Mouse (Mus musculus): ENCODE measurements around the gene Tnc. TPM values are rescaled to one million over a fixed set of nuclear protein-coding genes. Genes with fewer than 3 reads are reported as not detected.

Gene Tnc
- polyA plus RNA-seq (2015; fragmentation: Nextera tagmentation; extraction: Ambion mirVana), result 2.5 and 3.2 TPM in 2 replicates

DNA sequence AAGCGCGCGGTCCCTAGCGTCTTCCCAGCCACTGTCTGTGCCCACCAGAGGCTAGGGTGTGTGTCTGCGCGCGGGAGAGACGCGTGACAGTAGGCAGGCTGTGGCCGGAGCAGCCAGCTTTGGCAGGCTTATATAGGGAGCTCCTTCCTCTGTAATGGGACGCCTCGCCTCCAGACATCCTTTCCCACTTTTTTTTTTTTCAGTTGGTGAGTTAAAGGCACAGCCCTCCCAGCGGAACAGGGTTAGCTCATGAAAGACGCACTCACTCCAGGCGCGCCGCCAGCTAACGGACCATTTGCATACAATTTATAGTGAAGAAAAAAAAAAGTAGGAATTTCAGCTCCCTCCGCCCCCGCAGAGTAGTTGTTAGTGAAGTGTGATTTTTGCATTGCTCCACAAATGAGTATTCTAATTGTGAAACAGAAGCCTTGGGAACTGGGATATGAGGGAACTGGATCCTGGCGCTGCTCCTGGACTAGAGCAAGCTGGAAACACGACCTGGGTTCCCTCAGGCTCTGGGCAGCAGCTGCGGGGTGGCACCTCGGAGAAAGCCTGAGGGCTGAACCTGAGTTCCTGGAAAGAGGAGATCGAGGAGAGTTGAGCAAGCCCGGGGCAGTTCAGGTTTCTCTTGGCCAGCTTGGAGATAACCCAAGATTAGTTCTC lies at the start of gene Tnc:
Tnc (minus strand) TSS at position 185 of the 663 bp plus-strand sequence.
- no peak within 1 kb of the TSS for H3K27ac ChIP-seq (replicated peaks)
- ATAC-seq (ENCODE audit: insufficient read depth), result no peak
- H3K9me3 ChIP-seq (replicated peaks), result no peaks in the 10 kb centered on the region
- H3K27me3 ChIP-seq, result peaks cover 22% of the 10 kb centered on the region
- no peak within 1 kb of the TSS for H3K9ac ChIP-seq
- H3K36me3 ChIP-seq (replicated peaks), result no peaks in the 10 kb centered on the region
- no peaks in the 10 kb centered on the region for H3K4me1 ChIP-seq (replicated peaks)
- H3K4me3 ChIP-seq (replicated peaks), result peak within 1 kb of the TSS; percentile 8; the same call in 1 of the 2 replicates
- WGBS (ENCODE audit: insufficient replicate concordance), result 1% methylated on average over 26 of the region's 26 CpGs
- H3K4me2 ChIP-seq, result no peak within 1 kb of the TSS; the same call in 1 of the 2 replicates

GRCm38 (mm10) chr4:64094221-64094620 lies 47.4 kb upstream of the Tnc start:
- no peak overlapping the region for H3K27ac ChIP-seq (replicated peaks)
- no peaks in the 10 kb centered on the region for H3K27me3 ChIP-seq
- no peak overlapping the region for H3K4me2 ChIP-seq
- H3K9me3 ChIP-seq (replicated peaks), result no peaks in the 10 kb centered on the region
- H3K4me1 ChIP-seq (replicated peaks), result no peaks in the 10 kb centered on the region
- ATAC-seq (ENCODE audit: insufficient read depth), result no peak
- no peak overlapping the region for H3K4me3 ChIP-seq (replicated peaks)
- 65% methylated on average over 5 of the region's 5 CpGs for WGBS (ENCODE audit: insufficient replicate concordance)
- H3K9ac ChIP-seq, result no peak overlapping the region
- no peaks in the 10 kb centered on the region for H3K36me3 ChIP-seq (replicated peaks)

GRCm38 (mm10) chr4:64092857-64093256 lies 46.0 kb upstream of the Tnc start:
- no peak overlapping the region for H3K9ac ChIP-seq
- H3K4me1 ChIP-seq (replicated peaks), result no peaks in the 10 kb centered on the region
- ATAC-seq (ENCODE audit: insufficient read depth), result no peak
- no peaks in the 10 kb centered on the region for H3K27me3 ChIP-seq
- no peak overlapping the region for H3K27ac ChIP-seq (replicated peaks)
- H3K9me3 ChIP-seq (replicated peaks), result no peaks in the 10 kb centered on the region
- no peak overlapping the region for H3K4me3 ChIP-seq (replicated peaks)
- H3K4me2 ChIP-seq, result no peak overlapping the region
- H3K36me3 ChIP-seq (replicated peaks), result no peaks in the 10 kb centered on the region
- WGBS (ENCODE audit: insufficient replicate concordance), result 21% methylated on average over 1 of the region's 1 CpGs

DNA sequence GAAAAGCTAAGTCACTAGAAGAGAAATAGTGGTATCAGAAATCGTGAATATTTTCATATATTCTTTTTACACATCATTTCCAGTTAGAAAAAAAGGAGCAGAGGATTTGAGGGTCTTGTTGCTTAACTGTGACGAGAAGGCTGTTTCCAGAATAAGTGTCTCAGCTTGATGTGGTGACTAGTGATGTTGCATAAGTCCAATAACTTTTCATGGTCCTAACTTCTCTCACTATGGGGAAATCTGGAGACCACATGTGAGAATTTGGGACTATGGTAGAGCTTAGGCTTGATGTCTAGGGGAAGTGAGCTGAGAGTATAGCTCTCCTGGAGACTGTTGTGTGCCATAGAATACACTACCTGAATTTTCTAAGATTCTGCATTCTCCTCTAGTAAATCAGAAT lies 42.6 kb upstream of the Tnc start:
- no peak overlapping the region for H3K4me3 ChIP-seq (replicated peaks)
- H3K4me2 ChIP-seq, result no peak overlapping the region
- H3K9me3 ChIP-seq (replicated peaks), result 0 out of 2 replicates have a peak, but pooled peaks cover 3% of the 10 kb centered on the region
- H3K36me3 ChIP-seq (replicated peaks), result no peaks in the 10 kb centered on the region
- no peak for ATAC-seq (ENCODE audit: insufficient read depth)
- no peaks in the 10 kb centered on the region for H3K27me3 ChIP-seq
- no peak overlapping the region for H3K9ac ChIP-seq
- H3K4me1 ChIP-seq (replicated peaks), result no peaks in the 10 kb centered on the region
- WGBS (ENCODE audit: insufficient replicate concordance), result 37% methylated on average over 2 of the region's 2 CpGs
- H3K27ac ChIP-seq (replicated peaks), result no peak overlapping the region

GRCm38 (mm10) chr4:64087675-64088074 lies 40.9 kb upstream of the Tnc start:
- ATAC-seq (ENCODE audit: insufficient read depth), result no peak
- Histone ChIP-seq H3K27me3 (no peaks in the 10 kb centered on the region), H3K9me3 (replicated peaks) (0 out of 2 replicates have a peak, but pooled peaks cover 3% of the 10 kb centered on the region), H3K27ac (replicated peaks) (no peak overlapping the region), H3K9ac (no peak overlapping the region), H3K4me1 (replicated peaks) (no peaks in the 10 kb centered on the region), H3K4me3 (replicated peaks) (no peak overlapping the region), H3K36me3 (replicated peaks) (no peaks in the 10 kb centered on the region), H3K4me2 (no peak overlapping the region)
- 55% methylated on average over 2 of the region's 2 CpGs for WGBS (ENCODE audit: insufficient replicate concordance)

- Histone ChIP-seq H3K4me3 (replicated peaks) (no peak overlapping the region), H3K9ac (no peak overlapping the region), H3K9me3 (replicated peaks) (0 out of 2 replicates have a peak, but pooled peaks cover 3% of the 10 kb centered on the region), H3K4me2 (no peak overlapping the region), H3K4me1 (replicated peaks) (no peaks in the 10 kb centered on the region), H3K27ac (replicated peaks) (no peak overlapping the region), H3K27me3 (no peaks in the 10 kb centered on the region), H3K36me3 (replicated peaks) (no peaks in the 10 kb centered on the region)
- ATAC-seq (ENCODE audit: insufficient read depth), result peak; percentile 37; the same call in 1 of the 2 replicates
- WGBS (ENCODE audit: insufficient replicate concordance), result 61% methylated on average over 1 of the region's 1 CpGs
Measured at GRCm38 (mm10) chr4:64085993-64086567, 39.3 kb upstream of the Tnc start.

- no peaks in the 10 kb centered on the region for H3K4me1 ChIP-seq (replicated peaks)
- WGBS (ENCODE audit: insufficient replicate concordance), result 38% methylated on average over 5 of the region's 5 CpGs
- ATAC-seq (ENCODE audit: insufficient read depth), result no peak
- H3K36me3 ChIP-seq (replicated peaks), result no peaks in the 10 kb centered on the region
- H3K27me3 ChIP-seq, result no peaks in the 10 kb centered on the region
- H3K4me3 ChIP-seq (replicated peaks), result no peak overlapping the region
- no peak overlapping the region for H3K4me2 ChIP-seq
- no peak overlapping the region for H3K27ac ChIP-seq (replicated peaks)
- H3K9me3 ChIP-seq (replicated peaks), result 0 out of 2 replicates have a peak, but pooled peaks cover 3% of the 10 kb centered on the region
- H3K9ac ChIP-seq, result no peak overlapping the region
Measured at GRCm38 (mm10) chr4:64083858-64084257, 37.0 kb upstream of the Tnc start.

GRCm38 (mm10) chr4:64078029-64078619 lies 31.3 kb upstream of the Tnc start:
- no peaks in the 10 kb centered on the region for H3K36me3 ChIP-seq (replicated peaks)
- no peak overlapping the region for H3K4me3 ChIP-seq (replicated peaks)
- no peak overlapping the region for H3K27ac ChIP-seq (replicated peaks)
- H3K9ac ChIP-seq, result no peak overlapping the region
- 66% methylated on average over 2 of the region's 2 CpGs for WGBS (ENCODE audit: insufficient replicate concordance)
- no peaks in the 10 kb centered on the region for H3K9me3 ChIP-seq (replicated peaks)
- ATAC-seq (ENCODE audit: insufficient read depth), result no peak
- no peak overlapping the region for H3K4me2 ChIP-seq
- H3K27me3 ChIP-seq, result no peaks in the 10 kb centered on the region
- H3K4me1 ChIP-seq (replicated peaks), result no peaks in the 10 kb centered on the region

DNA sequence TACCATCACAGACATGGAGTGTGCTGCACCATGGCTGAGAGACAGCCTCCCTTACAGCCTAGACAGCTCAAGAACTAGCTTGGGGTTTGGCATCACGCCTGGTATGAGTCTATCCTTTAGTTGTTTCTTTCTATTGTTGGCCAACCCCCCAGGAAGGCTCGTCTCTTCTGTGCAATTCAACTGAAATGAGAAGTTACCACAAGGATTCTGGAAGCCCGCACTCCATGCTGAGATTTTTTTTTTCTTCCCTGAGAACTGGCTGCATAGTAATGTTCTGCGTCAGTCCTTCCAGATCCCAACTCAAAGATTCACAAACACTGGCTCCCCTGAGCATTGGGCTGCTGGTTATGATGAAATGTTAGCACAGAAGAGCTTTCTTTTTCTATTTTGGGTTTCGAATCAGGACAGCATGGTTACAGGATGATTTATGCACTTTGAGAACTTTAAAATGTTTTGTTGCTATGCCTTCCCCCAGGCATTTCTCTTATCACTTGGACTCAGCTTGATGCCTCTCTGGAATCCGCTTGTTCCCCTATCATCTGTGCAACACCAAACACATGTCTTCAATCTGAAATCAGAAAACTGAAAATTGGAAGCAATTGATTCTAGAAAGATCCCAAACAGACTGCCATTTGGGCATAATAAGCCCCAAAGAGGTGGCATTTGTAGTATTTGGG lies 29.7 kb upstream of the Tnc start:
- no peak overlapping the region for H3K4me3 ChIP-seq (replicated peaks)
- no peak for ATAC-seq (ENCODE audit: insufficient read depth)
- H3K27me3 ChIP-seq, result no peaks in the 10 kb centered on the region
- H3K27ac ChIP-seq (replicated peaks), result no peak overlapping the region
- H3K4me2 ChIP-seq, result no peak overlapping the region
- H3K9me3 ChIP-seq (replicated peaks), result no peaks in the 10 kb centered on the region
- H3K9ac ChIP-seq, result no peak overlapping the region
- WGBS (ENCODE audit: insufficient replicate concordance), result 47% methylated on average over 6 of the region's 6 CpGs
- H3K36me3 ChIP-seq (replicated peaks), result no peaks in the 10 kb centered on the region
- H3K4me1 ChIP-seq (replicated peaks), result no peaks in the 10 kb centered on the region

- Histone ChIP-seq H3K4me2 (no peak overlapping the region), H3K9ac (no peak overlapping the region), H3K27ac (replicated peaks) (no peak overlapping the region), H3K4me1 (replicated peaks) (no peaks in the 10 kb centered on the region), H3K36me3 (replicated peaks) (no peaks in the 10 kb centered on the region), H3K27me3 (no peaks in the 10 kb centered on the region), H3K4me3 (replicated peaks) (no peak overlapping the region), H3K9me3 (replicated peaks) (no peaks in the 10 kb centered on the region)
- no peak for ATAC-seq (ENCODE audit: insufficient read depth)
Measured at GRCm38 (mm10) chr4:64074725-64075124, 27.9 kb upstream of the Tnc start.

GRCm38 (mm10) chr4:64067394-64067793 lies 20.6 kb upstream of the Tnc start:
- Histone ChIP-seq H3K9ac (no peak overlapping the region), H3K4me1 (replicated peaks) (no peaks in the 10 kb centered on the region), H3K4me2 (no peak overlapping the region), H3K9me3 (replicated peaks) (no peaks in the 10 kb centered on the region), H3K36me3 (replicated peaks) (no peaks in the 10 kb centered on the region), H3K27ac (replicated peaks) (no peak overlapping the region), H3K4me3 (replicated peaks) (no peak overlapping the region), H3K27me3 (no peaks in the 10 kb centered on the region)
- 59% methylated on average over 7 of the region's 7 CpGs for WGBS (ENCODE audit: insufficient replicate concordance)
- no peak for ATAC-seq (ENCODE audit: insufficient read depth)

Measured in liver, embryonic 15.5 days (tissue).